Mouse (Mus musculus) neural tube, embryonic 11.5 days (tissue): Measurements from ENCODE around the gene Ifi47. TPM values are rescaled to one million over a fixed set of nuclear protein-coding genes. Genes with fewer than 3 reads are reported as not detected.
"Not testable (repeated sequence)": the region's sequence is repeated elsewhere in the genome, so short reads cannot be mapped to it uniquely, and the experiment has no call there.

Experiments
- ATAC-seq: fragments of 200-750 bp; cut with Nextera tagmentation; 2 replicates; pipeline ENCODE4 v1.8.0; 2017; ENCODE audit warnings: moderate number of reproducible peaks, mild to moderate bottlenecking, moderate TSS enrichment, moderate library complexity; ENCODE audit not compliant: insufficient read depth, low FRiP score, low TSS enrichment
- DNase-seq: peaks from one replicate; pipeline ENCODE4 v3.0.0-alpha.2; 2015; ENCODE audit warnings: low spot score
- H3K27ac ChIP-seq: fragments of 300-500 bp; sonication (generic); 2 replicates; pipeline ENCODE4 v1.5.1; 2014; ENCODE audit warnings: low read depth, mild to moderate bottlenecking, low read length
- H3K27me3 ChIP-seq: fragments of 300-500 bp; sonication (generic); 2 replicates; pipeline ENCODE4 v1.6.1; 2014; ENCODE audit warnings: mild to moderate bottlenecking, low read length, mixed read lengths; ENCODE audit not compliant: control insufficient read depth, insufficient read depth
- H3K36me3 ChIP-seq: fragments of 300-500 bp; sonication (generic); 2 replicates; pipeline ENCODE4 v1.6.1; 2014; ENCODE audit warnings: mild to moderate bottlenecking, low read length, moderate library complexity, mixed read lengths; ENCODE audit not compliant: control insufficient read depth, insufficient read depth
- H3K4me1 ChIP-seq: fragments of 300-500 bp; sonication (generic); 2 replicates; pipeline ENCODE4 v1.6.1; 2014; ENCODE audit warnings: low read length, mixed read lengths; ENCODE audit not compliant: control insufficient read depth, insufficient read depth
- H3K4me2 ChIP-seq: fragments of 300-500 bp; sonication (generic); 2 replicates; pipeline ENCODE4 v1.6.1; 2014; ENCODE audit warnings: low read depth, mild to moderate bottlenecking, moderate library complexity
- H3K4me3 ChIP-seq: fragments of 300-500 bp; sonication (generic); 2 replicates; pipeline ENCODE4 v1.5.1; 2014; ENCODE audit warnings: low read depth, low read length
- H3K9ac ChIP-seq: fragments of 300-500 bp; sonication (generic); 2 replicates; pipeline ENCODE4 v1.6.1; 2014; ENCODE audit warnings: mild to moderate bottlenecking, low read length
- H3K9me3 ChIP-seq: fragments of 300-500 bp; sonication (generic); 2 replicates; pipeline ENCODE4 v1.6.1; 2016; ENCODE audit warnings: low read length; ENCODE audit not compliant: control insufficient read depth
- WGBS: fragments of 180-500 bp; shearing (Covaris S2); extraction: QIAGEN DNeasy Blood & Tissue Kit; methylation state at CpG from one replicate; pipeline ENCODE4 v1.1.7; 2014; 5-methylcytosine and 5-hydroxymethylcytosine counted together
- polyA plus RNA-seq: library from polyadenylated mRNA; unstranded; fragments of >200 nt; fragmentation: Nextera tagmentation; extraction: Ambion mirVana; gene quantifications from 2 replicates; pipeline ENCODE4 v1.2.1, GENCODE M21; 2014

The Ifi47 gene
- 0.36 and 0.57 TPM in 2 replicates for polyA plus RNA-seq

- H3K27ac ChIP-seq, H3K4me1 ChIP-seq, DNase-seq, H3K4me2 ChIP-seq, ATAC-seq, H3K9ac ChIP-seq, H3K27me3 ChIP-seq, H3K36me3 ChIP-seq, H3K4me3 ChIP-seq, H3K9me3 ChIP-seq: not testable (repeated sequence)
- WGBS: 80% methylated on average over 6 of the region's 6 CpGs
These were observed at the start of gene Ifi47 for GRCm38 (mm10) chr11:49076001-49076757. Gene Ifi47 (plus strand): TSS chr11:49076587.

- not testable (repeated sequence) for H3K36me3 ChIP-seq, H3K4me3 ChIP-seq, DNase-seq, H3K9me3 ChIP-seq, H3K4me2 ChIP-seq, H3K27me3 ChIP-seq, H3K27ac ChIP-seq, ATAC-seq, H3K4me1 ChIP-seq, H3K9ac ChIP-seq
These were observed 26.3 kb upstream of the Ifi47 start for GRCm38 (mm10) chr11:49050064-49050463.

GRCm38 (mm10) chr11:49051093-49051891 lies 25.1 kb upstream of the Ifi47 start, which contains the start of gene 9930111J21Rik2:
Gene 9930111J21Rik2 (minus strand): TSS chr11:49051242.
- not testable (repeated sequence) for H3K27me3 ChIP-seq, ATAC-seq
- 100% methylated on average over 1 of the region's 6 CpGs for WGBS

GRCm38 (mm10) chr11:49051894-49052293 lies 24.5 kb upstream of the Ifi47 start:
- ATAC-seq: not testable (repeated sequence)

More at GRCm38 (mm10) chr11:49051093-49051891, 25.1 kb upstream of the Ifi47 start, which contains the start of gene 9930111J21Rik2:
- H3K4me2 ChIP-seq, H3K27ac ChIP-seq, H3K4me1 ChIP-seq, DNase-seq, H3K36me3 ChIP-seq, H3K9me3 ChIP-seq, H3K9ac ChIP-seq, H3K4me3 ChIP-seq: not testable (repeated sequence)

GRCm38 (mm10) chr11:49060061-49060460 lies 16.3 kb upstream of the Ifi47 start:
- not testable (repeated sequence) for H3K4me2 ChIP-seq, DNase-seq, H3K9me3 ChIP-seq, H3K27me3 ChIP-seq, H3K36me3 ChIP-seq, H3K4me1 ChIP-seq, H3K9ac ChIP-seq, H3K4me3 ChIP-seq, H3K27ac ChIP-seq, ATAC-seq
- 92% methylated on average over 2 of the region's 3 CpGs for WGBS

More at GRCm38 (mm10) chr11:49051894-49052293, 24.5 kb upstream of the Ifi47 start:
- H3K9me3 ChIP-seq, H3K9ac ChIP-seq, DNase-seq, H3K27me3 ChIP-seq, H3K27ac ChIP-seq, H3K4me1 ChIP-seq, H3K36me3 ChIP-seq, H3K4me2 ChIP-seq, H3K4me3 ChIP-seq: not testable (repeated sequence)
- no CpG with 5 or more reads among the region's 5 CpGs for WGBS

GRCm38 (mm10) chr11:49061865-49062264 lies 14.5 kb upstream of the Ifi47 start:
- not testable (repeated sequence) for DNase-seq, H3K36me3 ChIP-seq, H3K9ac ChIP-seq, H3K27me3 ChIP-seq, H3K27ac ChIP-seq, ATAC-seq, H3K4me1 ChIP-seq, H3K9me3 ChIP-seq, H3K4me2 ChIP-seq, H3K4me3 ChIP-seq
- WGBS: 74% methylated on average over 1 of the region's 2 CpGs

GRCm38 (mm10) chr11:49063713-49064469 lies 12.5 kb upstream of the Ifi47 start, which contains the start of gene Tgtp2:
Gene Tgtp2 (minus strand): TSS chr11:49064206.
- WGBS: 87% methylated on average over 5 of the region's 5 CpGs
- not testable (repeated sequence) for H3K27me3 ChIP-seq, DNase-seq, ATAC-seq, H3K9me3 ChIP-seq, H3K9ac ChIP-seq, H3K27ac ChIP-seq, H3K36me3 ChIP-seq, H3K4me3 ChIP-seq, H3K4me2 ChIP-seq, H3K4me1 ChIP-seq

GRCm38 (mm10) chr11:49068358-49068757 lies 8.0 kb upstream of the Ifi47 start:
- H3K27me3 ChIP-seq: no peaks in the 10 kb centered on the region
- no peaks in the 10 kb centered on the region for H3K4me1 ChIP-seq
- DNase-seq (no peak), ATAC-seq (no peak)
- no peak overlapping the region for H3K27ac ChIP-seq
- H3K4me3 ChIP-seq: no peak overlapping the region
- H3K9me3 ChIP-seq: no peaks in the 10 kb centered on the region
- no peaks in the 10 kb centered on the region for H3K36me3 ChIP-seq
- 95% methylated on average over 1 of the region's 1 CpGs for WGBS
- H3K4me2 ChIP-seq: no peak overlapping the region
- H3K9ac ChIP-seq: no peak overlapping the region
